Mouse (Mus musculus) lung, embryonic 15.5 days (tissue): ENCODE data around the gene Tesmin. TPM values are rescaled to one million over a fixed set of nuclear protein-coding genes. Genes with fewer than 3 reads are reported as not detected.

ENCODE experiments used
- ATAC-seq: fragments of 200-750 bp; cut with Nextera tagmentation; 2 replicates; pipeline ENCODE4 v1.8.0; 2017; ENCODE audit warnings: moderate number of reproducible peaks, borderline replicate concordance; ENCODE audit not compliant: low FRiP score, low TSS enrichment; ENCODE audit errors: extremely low read depth
- H3K27ac ChIP-seq: fragments of 300-500 bp; sonication (generic); 2 replicates; pipeline ENCODE4 v1.5.1; 2015; ENCODE audit warnings: moderate library complexity, mild to moderate bottlenecking, inconsistent platforms
- H3K27me3 ChIP-seq: fragments of 300-500 bp; sonication (generic); 2 replicates; pipeline ENCODE4 v1.6.1; 2015; ENCODE audit warnings: inconsistent platforms
- H3K36me3 ChIP-seq: fragments of 300-500 bp; sonication (generic); 2 replicates; pipeline ENCODE4 v1.6.1; 2015; ENCODE audit warnings: inconsistent platforms
- H3K4me1 ChIP-seq: fragments of 300-500 bp; sonication (generic); 2 replicates; pipeline ENCODE4 v1.6.1; 2015; ENCODE audit warnings: inconsistent platforms
- H3K4me2 ChIP-seq: fragments of 300-500 bp; sonication (generic); 2 replicates; pipeline ENCODE4 v1.6.1; 2015; ENCODE audit warnings: inconsistent platforms, mild to moderate bottlenecking, moderate library complexity
- H3K4me3 ChIP-seq: fragments of 300-500 bp; sonication (generic); 2 replicates; pipeline ENCODE4 v1.5.1; 2015; ENCODE audit warnings: mild to moderate bottlenecking, inconsistent platforms
- H3K9ac ChIP-seq: fragments of 300-500 bp; sonication (generic); 2 replicates; pipeline ENCODE4 v1.6.1; 2015; ENCODE audit warnings: inconsistent platforms
- H3K9me3 ChIP-seq: fragments of 300-500 bp; sonication (generic); 2 replicates; pipeline ENCODE4 v1.6.1; 2016; ENCODE audit warnings: inconsistent platforms
- WGBS: fragments of 180-500 bp; shearing (Covaris S2); methylation state at CpG from one replicate; pipeline ENCODE4 v1.1.7; 2015; 5-methylcytosine and 5-hydroxymethylcytosine counted together
- polyA plus RNA-seq: library from polyadenylated mRNA; unstranded; fragments of >200 nt; fragmentation: Nextera tagmentation; extraction: Ambion mirVana; gene quantifications from 2 replicates; pipeline ENCODE4 v1.2.1, GENCODE M21; 2015

The Tesmin gene
- polyA plus RNA-seq, 1 experiment from 2014 or later, result 0.61 TPM

- H3K27ac ChIP-seq, result no peak overlapping the region
- WGBS, result 42% methylated on average over 7 of the region's 7 CpGs
- no peak overlapping the region for H3K9ac ChIP-seq
- H3K9me3 ChIP-seq, result no peaks in the 10 kb centered on the region
- H3K36me3 ChIP-seq, result no peaks in the 10 kb centered on the region
- H3K4me1 ChIP-seq, result no peaks in the 10 kb centered on the region
- no peak for ATAC-seq
- no peak overlapping the region for H3K4me3 ChIP-seq
- H3K27me3 ChIP-seq, result no peaks in the 10 kb centered on the region
- no peak overlapping the region for H3K4me2 ChIP-seq
These were observed 40.6 kb downstream of the Tesmin start for GRCm38 (mm10) chr19:3429156-3429816.

- Histone ChIP-seq H3K4me3 (no peak overlapping the region), H3K9ac (no peak overlapping the region), H3K27ac (no peak overlapping the region), H3K4me1 (no peaks in the 10 kb centered on the region), H3K36me3 (no peaks in the 10 kb centered on the region), H3K4me2 (no peak overlapping the region), H3K27me3 (no peaks in the 10 kb centered on the region), H3K9me3 (no peaks in the 10 kb centered on the region)
- WGBS, result 59% methylated on average over 7 of the region's 7 CpGs
- no peak for ATAC-seq
These were observed 42.4 kb downstream of the Tesmin start for GRCm38 (mm10) chr19:3431066-3431465.

GRCm38 (mm10) chr19:3431969-3432368 lies 43.3 kb downstream of the Tesmin start:
- Histone ChIP-seq H3K4me3 (no peak overlapping the region), H3K27ac (no peak overlapping the region), H3K4me1 (no peaks in the 10 kb centered on the region), H3K9me3 (no peaks in the 10 kb centered on the region), H3K27me3 (no peaks in the 10 kb centered on the region), H3K4me2 (no peak overlapping the region), H3K36me3 (no peaks in the 10 kb centered on the region), H3K9ac (no peak overlapping the region)
- WGBS, result 67% methylated on average over 2 of the region's 2 CpGs
- no peak for ATAC-seq

- no peak for ATAC-seq
These were observed 45.5 kb downstream of the Tesmin start for GRCm38 (mm10) chr19:3434124-3434523.

GRCm38 (mm10) chr19:3434641-3435040 lies 46.0 kb downstream of the Tesmin start:
- H3K4me2 ChIP-seq, result no peak overlapping the region
- no peak overlapping the region for H3K9ac ChIP-seq
- H3K27ac ChIP-seq, result no peak overlapping the region
- no peaks in the 10 kb centered on the region for H3K36me3 ChIP-seq
- ATAC-seq, result no peak
- no peak overlapping the region for H3K4me3 ChIP-seq
- no peaks in the 10 kb centered on the region for H3K9me3 ChIP-seq
- no peaks in the 10 kb centered on the region for H3K27me3 ChIP-seq
- 41% methylated on average over 4 of the region's 4 CpGs for WGBS
- H3K4me1 ChIP-seq, result no peaks in the 10 kb centered on the region

More at GRCm38 (mm10) chr19:3434124-3434523, 45.5 kb downstream of the Tesmin start:
- Histone ChIP-seq H3K4me2 (no peak overlapping the region), H3K4me1 (no peaks in the 10 kb centered on the region), H3K4me3 (no peak overlapping the region), H3K9me3 (no peaks in the 10 kb centered on the region), H3K9ac (no peak overlapping the region), H3K27ac (no peak overlapping the region), H3K36me3 (no peaks in the 10 kb centered on the region), H3K27me3 (no peaks in the 10 kb centered on the region)
- 31% methylated on average over 4 of the region's 4 CpGs for WGBS

- Histone ChIP-seq H3K9me3 (no peaks in the 10 kb centered on the region), H3K4me2 (no peak overlapping the region), H3K36me3 (no peaks in the 10 kb centered on the region), H3K4me3 (no peak overlapping the region), H3K27ac (no peak overlapping the region), H3K27me3 (no peaks in the 10 kb centered on the region), H3K9ac (no peak overlapping the region), H3K4me1 (no peaks in the 10 kb centered on the region)
- WGBS, result 70% methylated on average over 3 of the region's 3 CpGs
- no peak for ATAC-seq
These were observed 47.2 kb downstream of the Tesmin start for GRCm38 (mm10) chr19:3435824-3436223.

- Histone ChIP-seq H3K9ac (no peak overlapping the region), H3K36me3 (no peaks in the 10 kb centered on the region), H3K4me2 (no peak overlapping the region), H3K4me3 (no peak overlapping the region), H3K9me3 (no peaks in the 10 kb centered on the region), H3K27ac (no peak overlapping the region), H3K4me1 (no peaks in the 10 kb centered on the region), H3K27me3 (no peaks in the 10 kb centered on the region)
- ATAC-seq, result no peak
- 48% methylated on average over 9 of the region's 9 CpGs for whole genome bisulfite sequencing
These were observed 48.2 kb downstream of the Tesmin start for GRCm38 (mm10) chr19:3436840-3437239.

- Histone ChIP-seq H3K4me2 (no peak overlapping the region), H3K9me3 (no peaks in the 10 kb centered on the region), H3K4me1 (no peaks in the 10 kb centered on the region), H3K27me3 (no peaks in the 10 kb centered on the region), H3K27ac (no peak overlapping the region), H3K9ac (no peak overlapping the region), H3K4me3 (no peak overlapping the region), H3K36me3 (no peaks in the 10 kb centered on the region)
- 57% methylated on average over 5 of the region's 5 CpGs for WGBS
- ATAC-seq, result no peak
These were observed 49.3 kb downstream of the Tesmin start for GRCm38 (mm10) chr19:3437980-3438379.

- no peaks in the 10 kb centered on the region for H3K4me1 ChIP-seq
- H3K9me3 ChIP-seq, result no peaks in the 10 kb centered on the region
- H3K4me3 ChIP-seq, result no peak overlapping the region
- H3K36me3 ChIP-seq, result no peaks in the 10 kb centered on the region
- ATAC-seq, result no peak
- no peak overlapping the region for H3K9ac ChIP-seq
- H3K27ac ChIP-seq, result no peak overlapping the region
- H3K27me3 ChIP-seq, result no peaks in the 10 kb centered on the region
- H3K4me2 ChIP-seq, result no peak overlapping the region
- 69% methylated on average over 5 of the region's 5 CpGs for WGBS
These were observed 52.0 kb downstream of the Tesmin start for GRCm38 (mm10) chr19:3440667-3441066.

- WGBS, result 77% methylated on average over 10 of the region's 10 CpGs
These were observed 52.4 kb downstream of the Tesmin start for GRCm38 (mm10) chr19:3441092-3441491.

GRCm38 (mm10) chr19:3447348-3447747 lies 58.7 kb downstream of the Tesmin start:
- Histone ChIP-seq H3K4me3 (no peak overlapping the region), H3K9ac (no peak overlapping the region), H3K36me3 (no peaks in the 10 kb centered on the region), H3K4me2 (no peak overlapping the region), H3K27me3 (no peaks in the 10 kb centered on the region), H3K4me1 (0 out of 2 replicates have a peak, but pooled peaks cover 4% of the 10 kb centered on the region), H3K9me3 (no peaks in the 10 kb centered on the region), H3K27ac (no peak overlapping the region)
- ATAC-seq, result no peak
- 62% methylated on average over 3 of the region's 3 CpGs for WGBS

More at GRCm38 (mm10) chr19:3441092-3441491, 52.4 kb downstream of the Tesmin start:
- Histone ChIP-seq H3K36me3 (no peaks in the 10 kb centered on the region), H3K4me1 (no peaks in the 10 kb centered on the region), H3K4me2 (no peak overlapping the region), H3K4me3 (no peak overlapping the region), H3K9ac (no peak overlapping the region), H3K9me3 (no peaks in the 10 kb centered on the region), H3K27me3 (no peaks in the 10 kb centered on the region), H3K27ac (no peak overlapping the region)
- ATAC-seq, result no peak

- Histone ChIP-seq H3K9me3 (no peaks in the 10 kb centered on the region), H3K4me2 (no peak overlapping the region), H3K4me1 (0 out of 2 replicates have a peak, but pooled peaks cover 4% of the 10 kb centered on the region), H3K27me3 (no peaks in the 10 kb centered on the region), H3K4me3 (no peak overlapping the region), H3K9ac (no peak overlapping the region), H3K27ac (no peak overlapping the region), H3K36me3 (peaks cover 7% of the 10 kb centered on the region)
- no peak for ATAC-seq
- 50% methylated on average over 3 of the region's 3 CpGs for WGBS
These were observed 60.6 kb downstream of the Tesmin start for GRCm38 (mm10) chr19:3449248-3449647.
